Mouse (Mus musculus): ENCODE results near the gene Radil. TPM values are rescaled to one million over a fixed set of nuclear protein-coding genes. Genes with fewer than 3 reads are reported as not detected.

The Radil gene
- polyA plus RNA-seq, 1 experiment from 2014 or later, result 13.6 TPM

DNA sequence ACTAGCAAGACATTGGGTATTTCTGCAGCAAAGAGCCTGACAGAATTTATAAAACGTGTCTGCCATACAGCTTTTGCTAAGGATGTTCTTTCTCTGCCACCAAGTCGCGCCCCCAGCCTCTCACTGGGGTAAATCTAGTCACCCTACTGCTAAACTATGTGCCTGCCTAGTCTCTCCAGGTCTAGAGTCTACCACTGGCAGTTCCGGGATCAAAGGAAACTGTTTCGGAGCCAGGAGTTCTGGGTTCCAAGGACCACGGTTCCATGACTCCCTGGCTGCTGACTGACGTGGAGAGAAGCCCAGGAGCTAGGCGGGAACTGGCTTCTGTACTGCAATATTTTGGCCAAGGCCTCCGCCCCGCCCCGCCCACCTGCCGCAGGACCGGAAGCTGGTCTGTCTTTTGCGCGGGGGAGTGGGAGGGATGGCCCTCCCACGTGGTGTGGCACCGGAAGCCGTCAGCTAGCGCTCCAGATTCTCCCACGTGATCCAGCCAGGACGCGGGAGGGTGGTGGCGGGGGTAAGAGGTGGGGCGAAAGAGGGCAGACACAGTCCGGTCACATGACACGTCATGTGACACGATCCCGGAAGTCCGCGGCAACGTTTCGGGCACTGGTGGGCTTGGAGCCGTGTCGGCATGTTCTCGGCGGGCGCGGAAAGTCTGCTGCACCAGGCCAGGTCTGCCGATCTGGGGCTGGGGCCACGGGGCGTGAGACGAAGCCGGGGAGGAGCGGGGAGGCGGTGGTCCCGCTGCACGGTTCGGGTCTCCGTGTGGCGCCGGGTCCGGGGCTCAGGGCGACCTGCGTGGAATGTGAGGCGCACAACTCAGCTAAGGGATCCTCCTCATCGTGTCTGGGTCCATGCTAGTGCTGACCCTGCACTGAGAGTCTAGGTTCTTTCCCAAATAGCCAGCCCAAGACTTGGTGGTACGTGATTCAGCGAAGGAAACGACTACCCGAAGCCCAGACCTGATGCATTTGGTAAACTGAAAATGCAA lies 87.1 kb downstream of the Radil start, which contains the start of gene Ap5z1:
Gene Ap5z1, plus strand, starts transcription at position 484 of the 994 bp plus-strand sequence.
- Histone ChIP-seq H3K36me3 (ENCODE audit: control insufficient read depth, insufficient read depth, low read length) (peaks cover 18% of the 10 kb centered on the region), H3K27ac (replicated peaks; ENCODE audit: low read depth, low read length) (peak within 1 kb of the TSS; percentile 87), H3K4me3 (replicated peaks; ENCODE audit: low read depth, low read length) (peak within 1 kb of the TSS; percentile 74), H3K4me1 (ENCODE audit: control insufficient read depth, insufficient read depth, low read length) (peaks cover 10% of the 10 kb centered on the region), H3K9me3 (ENCODE audit: control insufficient read depth, low read length) (no peaks in the 10 kb centered on the region), H3K4me2 (ENCODE audit: low read length) (peak within 1 kb of the TSS; percentile 92), H3K27me3 (ENCODE audit: control insufficient read depth, insufficient read depth, low read length) (no peaks in the 10 kb centered on the region), H3K9ac (replicated peaks; ENCODE audit: low read length) (peak within 1 kb of the TSS; percentile 69)
- 1% methylated on average over 60 of the region's 60 CpGs for WGBS
- DNase-seq (peak; percentile 97), ATAC-seq (ENCODE audit: low FRiP score, low TSS enrichment) (peak; percentile 95)

DNA sequence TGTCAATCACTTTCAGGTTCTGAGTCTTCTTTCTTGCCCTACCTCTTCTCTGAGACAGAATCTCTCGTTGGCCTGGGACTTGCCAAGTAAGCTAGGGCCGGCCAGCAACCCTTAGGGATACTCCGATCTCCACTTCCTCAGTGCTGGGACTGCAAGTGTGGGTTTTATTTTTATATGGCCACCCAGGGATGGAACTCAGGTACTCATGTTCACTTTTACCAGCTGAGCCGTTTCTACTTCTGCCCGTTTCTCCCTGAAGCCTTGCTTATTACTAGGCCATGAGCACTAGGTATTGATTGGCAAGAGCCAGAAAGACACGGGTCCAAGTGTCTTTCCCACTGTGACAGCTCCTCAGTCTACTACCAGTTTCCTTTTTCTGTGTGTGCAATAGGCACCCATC lies 87.9 kb downstream of the Radil start:
- Histone ChIP-seq H3K36me3 (ENCODE audit: control insufficient read depth, insufficient read depth, low read length) (peaks cover 17% of the 10 kb centered on the region), H3K9ac (replicated peaks; ENCODE audit: low read length) (peak overlapping the region; percentile 66; the same call in 1 of the 2 replicates), H3K27ac (replicated peaks; ENCODE audit: low read depth, low read length) (peak overlapping the region; percentile 87), H3K4me1 (ENCODE audit: control insufficient read depth, insufficient read depth, low read length) (peaks cover 10% of the 10 kb centered on the region), H3K9me3 (ENCODE audit: control insufficient read depth, low read length) (no peaks in the 10 kb centered on the region), H3K4me3 (replicated peaks; ENCODE audit: low read depth, low read length) (peak overlapping the region; percentile 74), H3K4me2 (ENCODE audit: low read length) (peak overlapping the region; percentile 92), H3K27me3 (ENCODE audit: control insufficient read depth, insufficient read depth, low read length) (no peaks in the 10 kb centered on the region)
- 86% methylated on average over 6 of the region's 6 CpGs for WGBS
- DNase-seq, result no peak
- ATAC-seq (ENCODE audit: low FRiP score, low TSS enrichment), result no peak

DNA sequence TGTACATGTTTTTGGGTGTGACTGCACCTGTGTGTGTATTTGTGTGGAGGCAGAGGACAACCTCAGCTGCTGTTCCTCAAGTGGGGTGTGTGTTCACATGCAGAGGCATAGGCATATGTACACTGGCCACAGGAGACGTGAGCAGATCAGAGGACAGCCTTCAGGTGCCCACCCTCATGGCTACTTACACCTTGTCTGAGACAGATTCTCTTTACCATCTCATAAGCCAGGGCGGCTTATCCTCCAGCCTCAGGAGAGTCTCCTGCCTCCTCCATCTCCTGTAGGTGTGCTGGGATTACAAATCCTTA lies 88.3 kb downstream of the Radil start:
- Histone ChIP-seq H3K27me3 (ENCODE audit: control insufficient read depth, insufficient read depth, low read length) (no peaks in the 10 kb centered on the region), H3K4me2 (ENCODE audit: low read length) (no peak overlapping the region), H3K36me3 (ENCODE audit: control insufficient read depth, insufficient read depth, low read length) (peaks cover 17% of the 10 kb centered on the region), H3K9ac (replicated peaks; ENCODE audit: low read length) (no peak overlapping the region), H3K9me3 (ENCODE audit: control insufficient read depth, low read length) (no peaks in the 10 kb centered on the region), H3K4me1 (ENCODE audit: control insufficient read depth, insufficient read depth, low read length) (peaks cover 10% of the 10 kb centered on the region), H3K4me3 (replicated peaks; ENCODE audit: low read depth, low read length) (no peak overlapping the region), H3K27ac (replicated peaks; ENCODE audit: low read depth, low read length) (no peak overlapping the region)
- WGBS, result 96% methylated on average over 2 of the region's 2 CpGs
- no peak for DNase-seq
- no peak for ATAC-seq (ENCODE audit: low FRiP score, low TSS enrichment)

DNA sequence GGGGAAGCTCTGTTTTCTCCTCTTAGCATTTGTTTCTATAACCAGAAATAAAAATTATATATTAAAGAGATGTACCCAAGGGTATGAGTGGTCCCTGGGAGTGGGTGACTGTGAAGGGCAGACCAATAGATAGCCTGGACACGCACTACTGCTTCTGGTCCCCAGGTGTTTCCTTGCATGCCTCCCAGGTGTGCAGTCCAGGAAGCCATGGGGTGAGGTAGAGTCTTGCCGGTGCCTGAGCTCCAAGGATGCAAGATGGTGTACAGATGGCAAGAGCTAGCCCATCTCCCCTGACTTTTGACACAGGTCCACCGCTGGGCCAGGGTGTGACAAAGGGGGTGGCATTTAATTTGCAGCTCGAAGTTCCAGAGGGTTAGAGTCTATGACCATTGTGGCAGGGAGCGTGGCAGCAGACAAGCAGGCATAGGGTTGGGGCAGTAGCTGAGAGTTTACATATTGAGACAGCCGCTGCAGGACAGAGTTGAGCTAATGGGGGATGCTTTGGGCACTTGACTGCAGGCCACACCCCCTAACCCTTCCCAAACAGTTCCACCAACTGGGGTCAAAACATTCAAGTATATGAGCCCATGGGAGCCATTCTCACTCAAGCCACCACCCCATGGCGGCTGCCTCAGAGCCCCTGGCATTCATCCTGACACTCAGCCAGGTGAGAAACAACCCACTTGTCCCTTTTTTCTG lies 88.8 kb downstream of the Radil start:
- no peak for DNase-seq
- WGBS, result 94% methylated on average over 7 of the region's 7 CpGs
- no peak overlapping the region for H3K4me3 ChIP-seq (replicated peaks; ENCODE audit: low read depth, low read length)
- no peaks in the 10 kb centered on the region for H3K27me3 ChIP-seq (ENCODE audit: control insufficient read depth, insufficient read depth, low read length)
- no peaks in the 10 kb centered on the region for H3K9me3 ChIP-seq (ENCODE audit: control insufficient read depth, low read length)
- no peak overlapping the region for H3K9ac ChIP-seq (replicated peaks; ENCODE audit: low read length)
- H3K36me3 ChIP-seq (ENCODE audit: control insufficient read depth, insufficient read depth, low read length), result peaks cover 18% of the 10 kb centered on the region
- no peak for ATAC-seq (ENCODE audit: low FRiP score, low TSS enrichment)
- H3K4me2 ChIP-seq (ENCODE audit: low read length), result no peak overlapping the region
- H3K27ac ChIP-seq (replicated peaks; ENCODE audit: low read depth, low read length), result no peak overlapping the region
- peaks cover 10% of the 10 kb centered on the region for H3K4me1 ChIP-seq (ENCODE audit: control insufficient read depth, insufficient read depth, low read length)

DNA sequence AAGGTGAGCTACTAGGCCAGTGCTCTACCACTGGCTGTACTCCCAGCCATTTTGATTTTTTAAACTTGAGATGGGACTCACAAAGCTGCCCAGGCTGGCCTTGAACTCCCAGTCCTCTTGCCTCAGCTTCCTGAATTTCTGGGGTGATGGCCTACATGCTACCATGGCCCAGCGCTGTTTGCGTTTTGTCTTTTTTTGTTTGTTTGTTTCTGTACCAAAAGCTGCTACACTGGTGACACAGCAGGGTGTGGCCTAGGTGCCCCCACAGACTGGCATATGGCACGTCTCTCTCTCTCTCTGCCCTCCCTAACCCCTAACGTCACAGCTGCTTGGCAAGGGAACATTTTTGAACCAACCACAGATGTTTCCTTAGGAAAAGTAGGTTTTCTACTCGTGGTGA lies 91.1 kb downstream of the Radil start:
- H3K27ac ChIP-seq (replicated peaks; ENCODE audit: low read depth, low read length), result no peak overlapping the region
- 82% methylated on average over 5 of the region's 5 CpGs for WGBS
- H3K4me2 ChIP-seq (ENCODE audit: low read length), result no peak overlapping the region
- H3K9ac ChIP-seq (replicated peaks; ENCODE audit: low read length), result no peak overlapping the region
- no peaks in the 10 kb centered on the region for H3K9me3 ChIP-seq (ENCODE audit: control insufficient read depth, low read length)
- H3K27me3 ChIP-seq (ENCODE audit: control insufficient read depth, insufficient read depth, low read length), result no peaks in the 10 kb centered on the region
- DNase-seq (no peak), ATAC-seq (ENCODE audit: low FRiP score, low TSS enrichment) (no peak)
- H3K4me3 ChIP-seq (replicated peaks; ENCODE audit: low read depth, low read length), result no peak overlapping the region
- peaks cover 38% of the 10 kb centered on the region for H3K36me3 ChIP-seq (ENCODE audit: control insufficient read depth, insufficient read depth, low read length)
- peaks cover 9% of the 10 kb centered on the region for H3K4me1 ChIP-seq (ENCODE audit: control insufficient read depth, insufficient read depth, low read length)

DNA sequence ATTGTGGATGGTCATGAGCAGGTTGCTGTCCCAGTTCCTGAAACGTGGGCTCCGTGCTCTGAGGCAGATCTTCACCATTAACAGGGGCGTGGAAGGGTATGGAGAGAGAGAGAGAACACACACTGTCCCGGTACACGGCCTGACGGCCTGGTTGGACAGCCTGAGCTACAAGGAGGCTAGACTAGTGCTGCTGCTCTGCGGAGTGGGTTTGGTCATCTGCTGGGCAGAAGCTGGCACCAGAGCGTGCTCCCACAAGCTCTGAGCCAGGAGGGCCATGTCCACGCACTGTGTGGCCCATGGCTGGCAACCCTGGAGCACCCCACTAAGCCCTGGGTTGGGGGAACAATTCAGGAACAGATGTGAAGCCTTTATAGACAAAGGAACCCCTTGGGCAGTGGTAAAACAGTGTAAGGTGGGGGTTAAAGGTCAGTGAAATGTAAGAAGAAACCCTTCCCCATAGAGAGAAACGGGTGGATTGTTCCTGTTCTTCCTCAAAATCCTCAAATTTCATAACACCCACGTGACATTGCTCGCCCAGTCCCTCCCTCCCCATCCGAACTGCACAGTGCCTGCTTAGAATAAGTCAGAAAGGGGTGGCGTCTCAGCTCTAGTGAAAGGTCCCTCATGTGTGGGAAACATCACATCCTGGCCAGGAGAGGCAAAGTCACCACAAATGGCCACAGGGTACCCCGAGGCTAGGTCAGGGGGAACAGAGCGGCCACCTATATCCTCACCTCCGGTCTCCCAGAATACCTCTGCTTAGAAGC lies 91.9 kb downstream of the Radil start:
- H3K4me1 ChIP-seq (ENCODE audit: control insufficient read depth, insufficient read depth, low read length), result peaks cover 3% of the 10 kb centered on the region; the same call in 1 of the 2 replicates
- no peak for DNase-seq
- H3K27ac ChIP-seq (replicated peaks; ENCODE audit: low read depth, low read length), result no peak overlapping the region
- peaks cover 46% of the 10 kb centered on the region for H3K36me3 ChIP-seq (ENCODE audit: control insufficient read depth, insufficient read depth, low read length)
- H3K4me3 ChIP-seq (replicated peaks; ENCODE audit: low read depth, low read length), result no peak overlapping the region
- H3K4me2 ChIP-seq (ENCODE audit: low read length), result no peak overlapping the region
- ATAC-seq (ENCODE audit: low FRiP score, low TSS enrichment), result no peak
- no peaks in the 10 kb centered on the region for H3K27me3 ChIP-seq (ENCODE audit: control insufficient read depth, insufficient read depth, low read length)
- H3K9ac ChIP-seq (replicated peaks; ENCODE audit: low read length), result no peak overlapping the region
- H3K9me3 ChIP-seq (ENCODE audit: control insufficient read depth, low read length), result no peaks in the 10 kb centered on the region
- WGBS, result 92% methylated on average over 17 of the region's 17 CpGs

DNA sequence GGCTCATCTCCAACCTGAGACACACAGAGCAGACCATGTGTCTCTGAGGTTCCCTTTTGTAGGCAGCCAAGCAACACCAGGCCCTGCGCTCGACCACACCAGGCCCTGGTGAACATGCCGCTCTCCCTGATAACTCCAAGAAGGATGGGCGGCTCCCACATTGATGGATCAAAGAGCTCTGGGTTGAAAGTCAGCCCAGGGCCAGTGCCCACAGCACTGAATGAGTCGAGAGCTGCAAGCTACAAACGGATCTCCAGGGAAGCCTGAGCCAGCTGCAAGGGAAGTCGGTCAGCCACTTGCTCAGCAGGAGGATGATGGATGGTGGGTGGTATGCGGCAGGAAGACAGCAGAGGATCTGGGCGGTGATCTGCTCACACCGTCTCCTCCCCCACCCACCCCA lies 93.6 kb downstream of the Radil start:
- no peak overlapping the region for H3K27ac ChIP-seq (replicated peaks; ENCODE audit: low read depth, low read length)
- ATAC-seq (ENCODE audit: low FRiP score, low TSS enrichment) (no peak), DNase-seq (no peak)
- WGBS, result 86% methylated on average over 10 of the region's 10 CpGs
- no peak overlapping the region for H3K9ac ChIP-seq (replicated peaks; ENCODE audit: low read length)
- H3K4me3 ChIP-seq (replicated peaks; ENCODE audit: low read depth, low read length), result no peak overlapping the region
- no peaks in the 10 kb centered on the region for H3K4me1 ChIP-seq (ENCODE audit: control insufficient read depth, insufficient read depth, low read length)
- no peak overlapping the region for H3K4me2 ChIP-seq (ENCODE audit: low read length)
- H3K9me3 ChIP-seq (ENCODE audit: control insufficient read depth, low read length), result no peaks in the 10 kb centered on the region
- H3K27me3 ChIP-seq (ENCODE audit: control insufficient read depth, insufficient read depth, low read length), result no peaks in the 10 kb centered on the region
- H3K36me3 ChIP-seq (ENCODE audit: control insufficient read depth, insufficient read depth, low read length), result peaks cover 63% of the 10 kb centered on the region

DNA sequence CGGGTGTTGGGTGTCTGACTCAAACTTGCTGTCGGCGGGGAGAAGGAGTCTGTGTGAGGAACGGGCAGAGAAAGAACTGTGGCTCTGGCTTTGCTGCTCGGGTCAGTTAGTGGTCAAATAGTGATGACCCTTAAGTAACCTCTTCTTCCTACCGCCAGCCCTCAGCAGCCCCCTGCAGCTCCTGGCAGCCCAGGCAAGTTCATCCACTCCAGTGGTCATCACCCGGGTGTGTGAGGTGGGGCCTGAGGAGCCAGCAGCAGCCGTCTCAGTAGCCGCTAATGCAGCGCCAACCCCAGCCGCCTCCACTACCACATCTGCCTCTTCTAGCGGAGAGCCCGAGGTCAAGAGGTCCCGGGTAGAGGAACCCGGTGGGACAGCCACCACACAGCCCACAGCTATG lies 94.6 kb downstream of the Radil start:
- no peak for ATAC-seq (ENCODE audit: low FRiP score, low TSS enrichment)
- DNase-seq, result no peak
- Histone ChIP-seq H3K9me3 (ENCODE audit: control insufficient read depth, low read length) (no peaks in the 10 kb centered on the region), H3K36me3 (ENCODE audit: control insufficient read depth, insufficient read depth, low read length) (peaks cover 65% of the 10 kb centered on the region), H3K4me1 (ENCODE audit: control insufficient read depth, insufficient read depth, low read length) (no peaks in the 10 kb centered on the region), H3K27ac (replicated peaks; ENCODE audit: low read depth, low read length) (no peak overlapping the region), H3K4me3 (replicated peaks; ENCODE audit: low read depth, low read length) (no peak overlapping the region), H3K27me3 (ENCODE audit: control insufficient read depth, insufficient read depth, low read length) (no peaks in the 10 kb centered on the region), H3K9ac (replicated peaks; ENCODE audit: low read length) (no peak overlapping the region), H3K4me2 (ENCODE audit: low read length) (no peak overlapping the region)
- 83% methylated on average over 15 of the region's 15 CpGs for WGBS
